Mouse (Mus musculus): ENCODE data around the gene Gse1.
"Not testable (repeated sequence)": the region's sequence is repeated elsewhere in the genome, so short reads cannot be mapped to it uniquely, and the experiment has no call there.

Gene Gse1

DNA sequence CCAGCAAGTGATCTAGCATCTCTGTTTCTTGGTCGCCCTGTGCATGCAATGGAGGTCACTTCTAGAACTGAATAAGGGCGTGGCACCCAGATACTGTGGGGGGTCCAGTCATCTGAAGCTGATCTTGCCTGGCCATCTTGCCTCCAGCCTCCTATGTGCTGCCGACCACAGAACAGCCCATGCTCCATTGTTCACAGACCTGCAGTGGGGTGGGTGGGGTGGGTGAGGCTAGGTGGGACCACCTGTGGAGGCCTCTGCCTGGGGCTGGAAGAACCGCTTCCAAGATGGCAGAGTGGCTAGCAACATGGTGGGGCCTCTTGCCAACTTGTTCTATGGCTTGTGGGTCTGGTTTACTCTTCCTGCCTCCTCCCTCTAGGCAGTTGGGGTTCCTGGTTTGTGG is 105.4 kb downstream of the Gse1 start:
- peaks cover 94% of the 10 kb centered on the region for H3K4me1 ChIP-seq (replicated peaks; ENCODE audit: low read depth, low read length)
- peak overlapping the region; percentile 66; the same call in 1 of the 2 replicates for H3K4me3 ChIP-seq (replicated peaks; ENCODE audit: low read length)
- no peaks in the 10 kb centered on the region for H3K27me3 ChIP-seq (ENCODE audit: insufficient read depth, low read length)
- peaks cover under 1% of the 10 kb centered on the region for H3K9me3 ChIP-seq (ENCODE audit: low read length)
- H3K36me3 ChIP-seq (ENCODE audit: insufficient read depth, low read length), result no peaks in the 10 kb centered on the region
- TF ChIP-seq NANOG (IDR thresholded peaks at IDR 0.05; ENCODE audit: borderline replicate concordance, low read length), result no peak
- no peak for TF ChIP-seq CTCF (conservative IDR thresholded peaks at IDR 0.05; ENCODE audit: low read length)
- TF ChIP-seq POU5F1 (IDR thresholded peaks at IDR 0.05; ENCODE audit: borderline replicate concordance, low read length), result no peak

GRCm38 (mm10) chr8:120334261-120334660 is 106.0 kb downstream of the Gse1 start:
- Histone ChIP-seq H3K4me3 (replicated peaks; ENCODE audit: low read length) (peak overlapping the region; percentile 77), H3K4me1 (replicated peaks; ENCODE audit: low read depth, low read length) (peaks cover 92% of the 10 kb centered on the region)
- H3K36me3 ChIP-seq (ENCODE audit: insufficient read depth, low read length); H3K27me3 ChIP-seq (ENCODE audit: insufficient read depth, low read length); H3K9me3 ChIP-seq (ENCODE audit: low read length): not testable (repeated sequence)

GRCm38 (mm10) chr8:120334878-120335261 is 106.6 kb downstream of the Gse1 start:
- peaks cover 92% of the 10 kb centered on the region for H3K4me1 ChIP-seq (replicated peaks; ENCODE audit: low read depth, low read length)
- no peaks in the 10 kb centered on the region for H3K36me3 ChIP-seq (ENCODE audit: insufficient read depth, low read length)
- H3K9me3 ChIP-seq (ENCODE audit: low read length), result peaks cover 9% of the 10 kb centered on the region
- peak overlapping the region; percentile 77 for H3K4me3 ChIP-seq (replicated peaks; ENCODE audit: low read length)
- no peaks in the 10 kb centered on the region for H3K27me3 ChIP-seq (ENCODE audit: insufficient read depth, low read length)
- TF ChIP-seq CTCF (conservative IDR thresholded peaks at IDR 0.05; ENCODE audit: low read length) (no peak), NANOG (IDR thresholded peaks at IDR 0.05; ENCODE audit: borderline replicate concordance, low read length) (peak; percentile 81; the same call in 1 of the 2 replicates), POU5F1 (IDR thresholded peaks at IDR 0.05; ENCODE audit: borderline replicate concordance, low read length) (no peak)

- H3K4me3 ChIP-seq (replicated peaks; ENCODE audit: low read length), result peak overlapping the region; percentile 77
- peaks cover 92% of the 10 kb centered on the region for H3K4me1 ChIP-seq (replicated peaks; ENCODE audit: low read depth, low read length)
- no peaks in the 10 kb centered on the region for H3K36me3 ChIP-seq (ENCODE audit: insufficient read depth, low read length)
- H3K27me3 ChIP-seq (ENCODE audit: insufficient read depth, low read length), result no peaks in the 10 kb centered on the region
- peaks cover 9% of the 10 kb centered on the region for H3K9me3 ChIP-seq (ENCODE audit: low read length)
- TF ChIP-seq CTCF (conservative IDR thresholded peaks at IDR 0.05; ENCODE audit: low read length) (no peak), POU5F1 (IDR thresholded peaks at IDR 0.05; ENCODE audit: borderline replicate concordance, low read length) (no peak), NANOG (IDR thresholded peaks at IDR 0.05; ENCODE audit: borderline replicate concordance, low read length) (no peak)
Observed at GRCm38 (mm10) chr8:120335262-120336086, 107.2 kb downstream of the Gse1 start.

GRCm38 (mm10) chr8:120336087-120336380 is 107.8 kb downstream of the Gse1 start:
- H3K36me3 ChIP-seq (ENCODE audit: insufficient read depth, low read length), result no peaks in the 10 kb centered on the region
- H3K9me3 ChIP-seq (ENCODE audit: low read length), result peaks cover 9% of the 10 kb centered on the region
- peak overlapping the region; percentile 77 for H3K4me3 ChIP-seq (replicated peaks; ENCODE audit: low read length)
- no peaks in the 10 kb centered on the region for H3K27me3 ChIP-seq (ENCODE audit: insufficient read depth, low read length)
- H3K4me1 ChIP-seq (replicated peaks; ENCODE audit: low read depth, low read length), result peaks cover 92% of the 10 kb centered on the region
- TF ChIP-seq NANOG (IDR thresholded peaks at IDR 0.05; ENCODE audit: borderline replicate concordance, low read length) (no peak), CTCF (conservative IDR thresholded peaks at IDR 0.05; ENCODE audit: low read length) (no peak), POU5F1 (IDR thresholded peaks at IDR 0.05; ENCODE audit: borderline replicate concordance, low read length) (no peak)

DNA sequence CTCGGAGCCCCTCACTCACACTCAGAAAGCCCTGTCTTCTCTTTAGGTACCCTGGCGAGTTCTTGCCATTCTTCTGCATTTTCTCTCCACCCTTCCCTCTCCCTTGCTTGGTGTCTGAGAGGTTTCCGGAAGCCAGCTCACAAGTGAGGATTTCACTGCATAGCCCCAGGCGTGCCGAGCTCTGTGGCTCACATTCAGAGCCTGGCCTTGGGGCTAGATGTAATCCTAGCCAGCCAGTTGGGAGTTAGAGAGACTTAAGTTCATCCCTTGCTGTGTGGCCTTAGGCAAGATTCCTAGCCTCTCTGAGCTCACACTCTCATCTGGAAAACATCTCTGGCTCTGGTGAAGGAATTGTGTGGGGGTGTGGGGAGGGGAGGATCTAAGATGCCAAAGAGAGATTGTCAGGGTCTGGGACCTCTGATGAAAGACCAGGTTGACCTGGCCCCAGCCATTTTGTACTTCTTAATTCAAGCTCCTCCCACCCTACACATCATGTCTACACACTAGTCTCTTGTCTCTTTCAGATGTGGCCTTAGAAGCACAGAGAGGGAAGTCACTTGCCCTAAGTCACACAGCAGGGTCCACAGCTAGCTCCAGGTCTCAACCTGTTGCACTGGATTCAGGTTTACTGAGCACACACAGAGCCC is 108.8 kb downstream of the Gse1 start:
- Histone ChIP-seq H3K4me3 (replicated peaks; ENCODE audit: low read length) (peak overlapping the region; percentile 77), H3K36me3 (ENCODE audit: insufficient read depth, low read length) (no peaks in the 10 kb centered on the region), H3K9me3 (ENCODE audit: low read length) (peaks cover 9% of the 10 kb centered on the region), H3K4me1 (replicated peaks; ENCODE audit: low read depth, low read length) (peaks cover 92% of the 10 kb centered on the region), H3K27me3 (ENCODE audit: insufficient read depth, low read length) (no peaks in the 10 kb centered on the region)
- TF ChIP-seq POU5F1 (IDR thresholded peaks at IDR 0.05; ENCODE audit: borderline replicate concordance, low read length) (no peak), CTCF (conservative IDR thresholded peaks at IDR 0.05; ENCODE audit: low read length) (no peak), NANOG (IDR thresholded peaks at IDR 0.05; ENCODE audit: borderline replicate concordance, low read length) (no peak)

GRCm38 (mm10) chr8:120337627-120338026 is 109.4 kb downstream of the Gse1 start:
- H3K9me3 ChIP-seq (ENCODE audit: low read length), result peaks cover 9% of the 10 kb centered on the region
- H3K4me3 ChIP-seq (replicated peaks; ENCODE audit: low read length), result peak overlapping the region; percentile 77
- TF ChIP-seq CTCF (conservative IDR thresholded peaks at IDR 0.05; ENCODE audit: low read length) (no peak), NANOG (IDR thresholded peaks at IDR 0.05; ENCODE audit: borderline replicate concordance, low read length) (no peak), POU5F1 (IDR thresholded peaks at IDR 0.05; ENCODE audit: borderline replicate concordance, low read length) (no peak)
- H3K4me1 ChIP-seq (replicated peaks; ENCODE audit: low read depth, low read length), result peaks cover 91% of the 10 kb centered on the region
- no peaks in the 10 kb centered on the region for H3K27me3 ChIP-seq (ENCODE audit: insufficient read depth, low read length)
- no peaks in the 10 kb centered on the region for H3K36me3 ChIP-seq (ENCODE audit: insufficient read depth, low read length)

DNA sequence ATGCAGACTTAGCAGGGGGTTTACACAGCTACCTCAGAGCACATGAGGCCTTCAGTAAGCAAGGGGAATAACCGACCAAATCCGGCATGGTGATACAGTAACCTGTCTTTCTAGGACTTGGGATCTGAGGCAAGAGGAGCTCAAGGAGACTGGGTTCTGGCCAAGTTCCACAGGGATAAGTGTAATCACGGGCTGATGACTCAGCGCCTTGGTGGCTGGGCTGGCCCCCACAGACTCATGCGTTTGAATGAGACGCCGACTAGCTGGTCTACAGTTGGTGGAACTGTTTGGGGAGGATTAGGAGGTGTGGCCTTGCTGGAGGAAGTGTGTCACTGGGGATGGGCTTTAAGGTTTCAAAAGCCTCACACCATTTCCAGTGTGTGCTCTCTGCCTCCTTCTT is 110.4 kb downstream of the Gse1 start:
- H3K4me3 ChIP-seq (replicated peaks; ENCODE audit: low read length), result 0 out of 2 replicates have a peak overlapping the region, but pooled peaks have one; percentile 77
- 0 out of 2 replicates have a peak, but pooled peaks cover under 1% of the 10 kb centered on the region for H3K27me3 ChIP-seq (ENCODE audit: insufficient read depth, low read length)
- no peaks in the 10 kb centered on the region for H3K36me3 ChIP-seq (ENCODE audit: insufficient read depth, low read length)
- peaks cover 88% of the 10 kb centered on the region for H3K4me1 ChIP-seq (replicated peaks; ENCODE audit: low read depth, low read length)
- peaks cover 9% of the 10 kb centered on the region for H3K9me3 ChIP-seq (ENCODE audit: low read length)
- TF ChIP-seq POU5F1 (IDR thresholded peaks at IDR 0.05; ENCODE audit: borderline replicate concordance, low read length), result no peak
- no peak for TF ChIP-seq CTCF (conservative IDR thresholded peaks at IDR 0.05; ENCODE audit: low read length)
- no peak for TF ChIP-seq NANOG (IDR thresholded peaks at IDR 0.05; ENCODE audit: borderline replicate concordance, low read length)

Data from E14TG2a.4 (cell line).